Mouse (Mus musculus) cerebellum, adult 8-10 months (tissue): ENCODE measurements around the gene Hoxa7.

Source experiments
- DNase-seq: peaks from one replicate; pipeline ENCODE4 v3.0.0; 2022

Gene Hoxa7

GRCm38 (mm10) chr6:52223939-52224760, 2.5 kb upstream of the Hoxa7 start:
- no peak for DNase-seq

- no peak for DNase-seq
These were observed 1.1 kb upstream of the Hoxa7 start for GRCm38 (mm10) chr6:52222729-52223128.

GRCm38 (mm10) chr6:52221993-52222685, 485 bp upstream of the Hoxa7 start:
- DNase-seq = no peak

- no peak for DNase-seq
These were observed 766 bp downstream of the Hoxa7 start for GRCm38 (mm10) chr6:52220865-52221310.

GRCm38 (mm10) chr6:52220003-52220864, 1.4 kb downstream of the Hoxa7 start:
- no peak for DNase-seq

- no peak for DNase-seq
These were observed 2.3 kb downstream of the Hoxa7 start for GRCm38 (mm10) chr6:52219234-52219942.

- DNase-seq = no peak
These were observed 2.9 kb downstream of the Hoxa7 start for GRCm38 (mm10) chr6:52218643-52219215.

- DNase-seq = no peak
These were observed 3.6 kb downstream of the Hoxa7 start for GRCm38 (mm10) chr6:52217895-52218642.

- DNase-seq = no peak
These were observed 4.2 kb downstream of the Hoxa7 start for GRCm38 (mm10) chr6:52217459-52217768.

GRCm38 (mm10) chr6:52216691-52217458, 4.8 kb downstream of the Hoxa7 start:
- DNase-seq = no peak

- no peak for DNase-seq
These were observed 5.7 kb downstream of the Hoxa7 start for GRCm38 (mm10) chr6:52215771-52216535.

GRCm38 (mm10) chr6:52215070-52215469, 6.6 kb downstream of the Hoxa7 start:
- DNase-seq = no peak

GRCm38 (mm10) chr6:52214271-52214670, 7.4 kb downstream of the Hoxa7 start:
- DNase-seq = no peak

GRCm38 (mm10) chr6:52213119-52213986, 8.3 kb downstream of the Hoxa7 start, which contains the start of the genes Hoxa3 and Gm28308:
Gene Hoxa3, minus strand, starts transcription at chr6:52213336.
Gene Gm28308, minus strand, starts transcription at chr6:52213339.
- no peak for DNase-seq

GRCm38 (mm10) chr6:52212556-52213118, 9.0 kb downstream of the Hoxa7 start:
- DNase-seq = no peak

- DNase-seq = no peak
These were observed 9.7 kb downstream of the Hoxa7 start for GRCm38 (mm10) chr6:52211961-52212360.

- peak; percentile 52 for DNase-seq
These were observed 10.3 kb downstream of the Hoxa7 start for GRCm38 (mm10) chr6:52211170-52211935.

GRCm38 (mm10) chr6:52209685-52210046, 12.0 kb downstream of the Hoxa7 start:
- no peak for DNase-seq
